Mouse (Mus musculus) hindbrain, embryonic 12.5 days (tissue): ENCODE results near the gene Bbs9. TPM values are rescaled to one million over a fixed set of nuclear protein-coding genes. Genes with fewer than 3 reads are reported as not detected.

Source experiments
- ATAC-seq: fragments of 200-750 bp; cut with Nextera tagmentation; 2 replicates; pipeline ENCODE4 v1.8.0; 2017; ENCODE audit warnings: moderate TSS enrichment; ENCODE audit not compliant: low FRiP score
- H3K27ac ChIP-seq: fragments of 300-500 bp; sonication (generic); 2 replicates; pipeline ENCODE4 v1.5.1; 2016; ENCODE audit warnings: mild to moderate bottlenecking
- H3K27me3 ChIP-seq: fragments of 300-500 bp; sonication (generic); 2 replicates; pipeline ENCODE4 v1.6.1; 2016; ENCODE audit warnings: mild to moderate bottlenecking
- H3K36me3 ChIP-seq: fragments of 300-500 bp; sonication (generic); 2 replicates; pipeline ENCODE4 v1.6.1; 2016; ENCODE audit warnings: mild to moderate bottlenecking
- H3K4me1 ChIP-seq: fragments of 300-500 bp; sonication (generic); 2 replicates; pipeline ENCODE4 v1.6.1; 2016
- H3K4me2 ChIP-seq: fragments of 300-500 bp; sonication (generic); replicated peaks from 2 replicates; pipeline ENCODE4 v1.6.1; 2016; ENCODE audit warnings: mild to moderate bottlenecking
- H3K4me3 ChIP-seq: fragments of 300-500 bp; sonication (generic); 2 replicates; pipeline ENCODE4 v1.5.1; 2016; ENCODE audit warnings: mild to moderate bottlenecking
- H3K9ac ChIP-seq: fragments of 300-500 bp; sonication (generic); 2 replicates; pipeline ENCODE4 v1.6.1; 2016; ENCODE audit warnings: mild to moderate bottlenecking, moderate library complexity
- H3K9me3 ChIP-seq: fragments of 300-500 bp; sonication (generic); replicated peaks from 2 replicates; pipeline ENCODE4 v1.6.1; 2016; ENCODE audit warnings: mild to moderate bottlenecking
- WGBS: fragments of 180-500 bp; shearing (Covaris S2); methylation state at CpG from one replicate; pipeline ENCODE4 v1.1.7; 2016; 5-methylcytosine and 5-hydroxymethylcytosine counted together
- polyA plus RNA-seq: library from polyadenylated mRNA; unstranded; fragments of >200 nt; fragmentation: Nextera tagmentation; extraction: Ambion mirVana; gene quantifications from 2 replicates; pipeline ENCODE4 v1.2.1, GENCODE M21; 2016

Bbs9 gene
- polyA plus RNA-seq, 1 experiment from 2014 or later, result 19.5 TPM

DNA sequence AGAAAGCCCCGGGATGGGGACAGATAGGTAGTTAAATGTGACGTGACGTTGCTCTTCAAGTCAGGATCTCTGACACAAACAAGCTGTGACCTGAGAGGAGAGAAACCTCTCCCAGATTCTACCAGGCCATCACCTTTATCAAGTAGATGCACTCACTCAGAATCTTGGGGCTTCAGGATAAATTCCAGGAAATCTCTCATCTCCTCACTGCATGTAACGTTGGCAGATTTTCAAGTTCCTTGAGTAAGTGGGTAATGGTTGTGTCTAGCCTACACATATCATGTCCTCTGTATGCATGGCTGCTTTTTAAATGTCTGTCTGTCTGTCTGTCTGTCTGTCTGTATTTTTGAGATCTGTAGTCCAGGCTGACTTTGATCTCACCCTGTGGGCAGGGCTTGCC, 39.6 kb downstream of the Bbs9 start:
- no peaks in the 10 kb centered on the region for H3K9me3 ChIP-seq
- H3K9ac ChIP-seq, result no peak overlapping the region
- H3K4me1 ChIP-seq, result no peaks in the 10 kb centered on the region
- 91% methylated on average over 4 of the region's 4 CpGs for WGBS
- H3K36me3 ChIP-seq, result 0 out of 2 replicates have a peak, but pooled peaks cover 3% of the 10 kb centered on the region
- no peak overlapping the region for H3K4me3 ChIP-seq
- H3K27me3 ChIP-seq, result no peaks in the 10 kb centered on the region
- no peak for ATAC-seq
- H3K4me2 ChIP-seq, result no peak overlapping the region
- no peak overlapping the region for H3K27ac ChIP-seq

DNA sequence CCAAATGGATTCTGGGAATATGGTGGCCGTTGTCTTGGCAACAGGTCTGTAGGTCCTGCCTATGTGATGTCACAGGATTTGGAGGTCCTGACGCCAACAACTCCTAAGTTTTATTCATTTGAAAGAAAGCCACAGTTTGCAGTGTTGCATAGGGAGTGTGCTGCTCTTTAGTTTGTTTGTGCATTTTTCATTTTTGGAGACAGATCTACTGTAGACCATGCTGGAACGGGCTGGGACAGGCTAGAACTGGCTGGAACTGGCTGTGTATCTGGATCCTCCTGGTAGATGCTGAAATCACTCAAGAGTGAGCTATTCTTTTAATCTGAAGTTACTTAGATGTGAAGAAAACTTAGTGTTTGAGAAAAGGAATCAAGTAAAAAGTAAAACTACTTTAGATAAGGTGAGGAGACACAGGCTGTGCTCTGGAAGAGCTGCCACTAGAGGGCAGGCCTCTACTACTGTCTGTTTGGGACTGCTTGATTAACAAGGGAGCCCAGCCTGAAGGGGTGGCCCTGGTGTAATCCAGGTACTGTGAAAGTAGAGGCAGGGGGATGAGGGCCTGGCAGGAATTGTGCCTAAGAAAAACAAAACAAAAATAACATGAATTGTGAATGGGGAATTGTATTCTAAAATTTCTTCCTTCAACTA, 43.0 kb downstream of the Bbs9 start:
- 0 out of 2 replicates have a peak, but pooled peaks cover 3% of the 10 kb centered on the region for H3K36me3 ChIP-seq
- no peaks in the 10 kb centered on the region for H3K4me1 ChIP-seq
- no peak overlapping the region for H3K9ac ChIP-seq
- H3K27me3 ChIP-seq, result no peaks in the 10 kb centered on the region
- H3K4me2 ChIP-seq, result no peak overlapping the region
- H3K9me3 ChIP-seq, result no peaks in the 10 kb centered on the region
- WGBS, result 98% methylated on average over 3 of the region's 3 CpGs
- H3K27ac ChIP-seq, result no peak overlapping the region
- no peak overlapping the region for H3K4me3 ChIP-seq
- ATAC-seq, result peak; percentile 80; the same call in 1 of the 2 replicates

DNA sequence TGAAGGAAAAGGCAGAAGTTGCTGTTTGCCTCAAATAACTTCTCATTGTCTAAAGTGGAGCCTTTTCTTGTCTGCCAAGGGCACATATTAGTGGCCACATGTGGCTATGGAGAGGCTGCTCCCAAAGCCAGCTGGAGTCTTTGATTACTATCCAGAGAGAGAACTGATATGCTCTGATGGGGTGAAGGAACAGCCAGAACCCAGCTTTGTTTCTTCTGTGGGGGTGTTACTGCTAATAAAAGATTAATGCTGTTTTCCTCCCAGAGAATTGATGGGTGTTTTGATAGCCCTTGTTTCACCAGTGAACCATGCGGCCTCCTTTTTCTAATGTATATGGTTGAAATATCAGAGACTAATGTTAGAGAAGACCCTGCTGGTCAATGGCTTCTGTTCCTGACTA, 47.9 kb downstream of the Bbs9 start:
- no peaks in the 10 kb centered on the region for H3K27me3 ChIP-seq
- H3K4me1 ChIP-seq, result no peaks in the 10 kb centered on the region
- H3K9me3 ChIP-seq, result no peaks in the 10 kb centered on the region
- no peak overlapping the region for H3K4me2 ChIP-seq
- H3K36me3 ChIP-seq, result no peaks in the 10 kb centered on the region
- no peak overlapping the region for H3K9ac ChIP-seq
- no peak for ATAC-seq
- no peak overlapping the region for H3K27ac ChIP-seq
- 96% methylated on average over 1 of the region's 1 CpGs for WGBS
- H3K4me3 ChIP-seq, result no peak overlapping the region

DNA sequence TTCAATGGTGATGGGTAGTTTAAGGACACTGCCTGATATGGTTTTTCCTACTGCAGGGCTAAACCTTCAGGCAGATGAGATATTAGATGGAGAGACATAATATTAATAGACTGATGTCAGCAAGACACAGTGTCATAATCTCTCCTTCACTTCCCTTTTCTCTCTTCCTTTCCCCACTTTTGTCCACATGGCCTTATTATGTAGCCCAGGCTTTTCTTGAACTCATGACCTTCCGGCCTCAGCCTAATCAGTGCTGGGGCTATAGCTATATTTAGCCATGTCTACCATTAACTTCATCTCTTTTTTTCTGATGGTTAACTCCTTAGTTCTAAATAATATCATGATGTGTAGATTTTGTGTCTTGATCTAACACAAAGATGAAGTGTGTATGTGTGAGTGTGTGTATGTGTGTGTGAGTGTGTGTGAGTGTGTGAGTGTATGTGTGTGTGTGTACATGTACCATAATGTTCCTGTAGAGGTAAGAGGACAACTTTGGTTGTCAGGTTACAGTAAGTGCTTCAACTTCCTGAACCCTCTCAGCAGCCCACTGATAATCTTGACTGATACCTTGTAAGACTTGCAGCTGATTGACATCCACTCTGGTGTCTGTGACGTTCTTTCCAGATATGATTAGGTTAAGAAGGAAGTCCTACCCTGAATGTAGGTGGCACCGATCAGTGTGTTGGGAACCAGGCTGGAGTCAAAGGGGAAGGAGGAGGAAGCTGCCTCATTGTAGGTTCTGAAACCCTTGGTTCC, 55.4 kb downstream of the Bbs9 start:
- H3K4me2 ChIP-seq, result no peak overlapping the region
- no peaks in the 10 kb centered on the region for H3K36me3 ChIP-seq
- ATAC-seq, result no peak
- H3K9me3 ChIP-seq, result no peaks in the 10 kb centered on the region
- H3K27ac ChIP-seq, result no peak overlapping the region
- H3K9ac ChIP-seq, result no peak overlapping the region
- no peaks in the 10 kb centered on the region for H3K27me3 ChIP-seq
- peaks cover 3% of the 10 kb centered on the region; the same call in 1 of the 2 replicates for H3K4me1 ChIP-seq
- WGBS, result 89% methylated on average over 3 of the region's 3 CpGs
- no peak overlapping the region for H3K4me3 ChIP-seq

DNA sequence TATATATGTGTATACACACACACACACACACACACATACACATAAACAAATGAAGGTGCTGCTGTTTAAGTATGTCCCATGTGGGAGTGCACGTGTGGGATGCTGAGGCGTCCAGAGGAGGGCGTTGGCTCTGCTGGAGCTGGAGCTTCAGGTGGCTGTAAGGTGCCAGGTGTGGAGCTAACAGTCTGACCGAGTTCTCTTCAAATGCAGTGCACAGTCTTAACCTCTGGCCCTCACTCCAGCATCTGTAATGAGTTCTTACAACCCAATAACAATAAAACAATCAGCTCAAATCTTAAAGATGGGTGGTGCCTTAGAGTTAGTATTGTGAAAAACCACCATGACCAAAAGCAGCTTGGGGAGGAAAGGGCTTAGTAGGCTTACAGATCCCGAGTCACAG, 56.6 kb downstream of the Bbs9 start:
- H3K27me3 ChIP-seq, result no peaks in the 10 kb centered on the region

DNA sequence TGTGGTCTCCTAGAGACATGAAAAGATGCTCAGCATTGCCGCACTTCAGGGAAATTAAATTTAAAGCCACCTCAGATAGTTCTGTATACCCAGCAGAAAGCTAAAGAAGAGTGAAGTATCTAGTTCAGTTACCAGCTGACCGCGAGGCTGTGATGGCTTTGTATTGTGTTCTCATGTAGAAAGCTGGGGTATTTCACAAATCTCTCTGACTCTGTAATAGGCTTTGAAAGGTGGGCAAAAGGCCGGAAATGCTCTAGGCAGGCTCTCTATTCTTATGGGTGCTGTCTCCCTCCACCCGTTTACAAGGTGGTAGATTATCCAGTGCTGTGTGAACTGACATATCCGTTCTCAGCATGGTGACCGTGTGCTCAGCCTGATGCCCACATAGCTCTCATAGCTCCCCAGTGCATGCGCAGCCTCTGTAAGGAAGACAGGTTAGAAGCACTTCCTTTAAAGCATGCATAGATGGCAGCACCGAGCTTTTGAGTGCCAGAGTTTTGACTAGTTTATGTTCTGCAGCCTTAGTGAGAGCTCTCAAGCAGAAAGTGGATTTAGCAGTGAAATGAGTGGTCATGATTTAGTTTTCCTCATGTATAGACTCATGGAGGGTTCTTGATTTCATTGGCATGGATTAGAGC, 57.4 kb downstream of the Bbs9 start:
- no peak overlapping the region for H3K27ac ChIP-seq
- no peak overlapping the region for H3K9ac ChIP-seq
- H3K4me3 ChIP-seq, result no peak overlapping the region
- peak; percentile 52; the same call in 1 of the 2 replicates for ATAC-seq
- H3K36me3 ChIP-seq, result no peaks in the 10 kb centered on the region
- no peaks in the 10 kb centered on the region for H3K9me3 ChIP-seq
- H3K4me1 ChIP-seq, result peaks cover 3% of the 10 kb centered on the region; the same call in 1 of the 2 replicates
- H3K4me2 ChIP-seq, result no peak overlapping the region
- WGBS, result 57% methylated on average over 9 of the region's 9 CpGs
- no peaks in the 10 kb centered on the region for H3K27me3 ChIP-seq

More for the DNA sequence above, 56.6 kb downstream of the Bbs9 start:
- Histone ChIP-seq H3K4me2 (no peak overlapping the region), H3K4me1 (peaks cover 3% of the 10 kb centered on the region; the same call in 1 of the 2 replicates), H3K27ac (no peak overlapping the region), H3K9ac (no peak overlapping the region), H3K4me3 (no peak overlapping the region), H3K9me3 (no peaks in the 10 kb centered on the region), H3K36me3 (no peaks in the 10 kb centered on the region)
- ATAC-seq, result no peak
- WGBS, result 81% methylated on average over 5 of the region's 5 CpGs

DNA sequence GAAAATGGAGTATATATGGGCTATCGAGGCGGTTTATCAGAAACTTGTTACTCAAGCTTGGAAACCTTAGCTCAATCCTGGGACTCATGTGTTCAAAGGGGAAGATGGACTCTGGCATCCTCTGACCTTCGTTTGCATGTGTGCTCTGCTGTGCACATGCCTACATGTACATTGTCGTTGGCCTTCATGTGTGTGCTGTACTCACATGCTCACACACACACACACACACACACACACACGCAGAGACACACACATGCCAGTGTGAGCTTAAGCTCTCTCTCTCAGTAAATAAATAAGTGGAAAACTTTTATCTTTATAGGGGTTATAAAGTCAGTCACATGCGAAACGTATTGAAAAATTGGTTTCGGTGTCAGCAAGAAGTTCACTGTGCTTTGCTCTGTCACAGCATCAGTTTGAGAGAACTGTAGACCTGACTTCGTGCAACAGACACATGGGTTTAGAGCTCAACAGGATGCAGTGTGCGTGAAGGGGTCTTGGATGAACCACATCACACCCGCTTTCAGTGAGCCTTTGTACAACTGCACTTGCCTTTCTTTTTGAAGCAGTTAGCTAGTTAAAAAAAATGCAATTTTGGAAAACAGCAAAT, 62.4 kb downstream of the Bbs9 start:
- 90% methylated on average over 11 of the region's 11 CpGs for WGBS
- Histone ChIP-seq H3K27ac (no peak overlapping the region), H3K9ac (no peak overlapping the region), H3K27me3 (no peaks in the 10 kb centered on the region), H3K4me2 (no peak overlapping the region), H3K36me3 (no peaks in the 10 kb centered on the region), H3K9me3 (no peaks in the 10 kb centered on the region), H3K4me3 (no peak overlapping the region), H3K4me1 (peaks cover 6% of the 10 kb centered on the region; the same call in 1 of the 2 replicates)
- no peak for ATAC-seq

DNA sequence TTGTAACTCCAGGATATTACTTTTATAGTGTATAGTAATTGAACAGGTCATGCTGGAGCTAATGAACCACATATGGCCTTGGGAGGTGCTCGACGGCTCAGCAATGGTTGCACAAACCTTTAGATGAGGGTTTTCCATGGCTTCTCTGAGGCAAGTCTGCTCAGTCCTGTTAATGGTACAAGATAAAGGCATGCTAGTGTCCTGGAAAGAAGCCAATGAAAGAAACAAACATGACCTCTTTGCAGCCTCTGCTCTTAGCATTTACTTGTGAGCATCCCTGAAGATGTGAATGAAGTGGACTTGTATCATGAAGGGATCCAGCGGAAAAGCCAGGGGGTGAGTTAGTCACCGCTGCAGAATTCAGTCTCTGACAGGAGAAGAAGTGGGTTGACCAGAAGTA, 64.0 kb downstream of the Bbs9 start:
- no peak overlapping the region for H3K4me2 ChIP-seq
- WGBS, result 81% methylated on average over 4 of the region's 4 CpGs
- H3K4me1 ChIP-seq, result peaks cover 5% of the 10 kb centered on the region; the same call in 1 of the 2 replicates
- no peak overlapping the region for H3K9ac ChIP-seq
- no peak overlapping the region for H3K4me3 ChIP-seq
- no peak for ATAC-seq
- H3K27me3 ChIP-seq, result no peaks in the 10 kb centered on the region
- H3K27ac ChIP-seq, result no peak overlapping the region
- H3K9me3 ChIP-seq, result no peaks in the 10 kb centered on the region
- H3K36me3 ChIP-seq, result no peaks in the 10 kb centered on the region

DNA sequence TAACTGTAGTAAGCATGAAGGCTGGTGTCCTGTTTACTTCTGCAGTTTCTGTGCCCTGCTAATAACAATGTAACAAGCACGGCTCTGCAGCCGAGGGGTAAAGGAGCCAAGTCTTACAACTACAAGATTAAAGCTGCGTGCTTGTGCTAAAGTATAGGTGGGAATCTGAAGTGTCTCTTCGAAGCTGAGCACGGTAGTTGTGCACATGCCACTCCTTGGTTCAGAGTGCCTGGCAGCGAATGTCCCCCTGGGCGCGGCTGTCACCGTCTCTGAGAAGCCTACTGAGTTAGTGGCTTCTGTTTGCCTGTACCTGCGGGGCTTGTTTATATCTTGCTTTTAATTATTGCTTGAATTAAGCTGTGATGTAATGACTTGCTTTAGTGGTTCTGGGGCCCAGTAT, 65.6 kb downstream of the Bbs9 start:
- Histone ChIP-seq H3K27me3 (no peaks in the 10 kb centered on the region), H3K4me1 (peaks cover 5% of the 10 kb centered on the region; the same call in 1 of the 2 replicates), H3K9me3 (no peaks in the 10 kb centered on the region), H3K4me3 (no peak overlapping the region), H3K27ac (no peak overlapping the region), H3K36me3 (no peaks in the 10 kb centered on the region), H3K9ac (no peak overlapping the region), H3K4me2 (no peak overlapping the region)
- 87% methylated on average over 10 of the region's 10 CpGs for WGBS
- ATAC-seq, result no peak

DNA sequence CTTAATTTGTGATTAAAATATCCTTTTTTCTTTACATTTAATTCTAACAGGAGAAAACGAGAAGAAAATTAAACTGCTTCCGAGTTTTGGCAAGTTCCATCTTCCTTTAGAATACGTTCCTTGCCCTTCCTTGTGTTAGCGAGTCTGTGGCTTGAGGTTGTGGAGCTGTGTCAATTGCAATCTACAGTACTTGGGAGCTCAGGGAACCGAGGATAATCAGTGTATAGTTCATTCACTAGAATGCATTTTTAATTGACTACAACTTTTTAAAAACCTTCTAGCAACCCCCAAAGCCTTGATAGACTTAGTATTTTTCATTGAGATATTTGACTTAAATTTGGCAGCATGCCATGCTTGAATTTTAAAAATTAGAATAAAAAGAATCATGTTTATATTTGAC, 68.0 kb downstream of the Bbs9 start:
- H3K27ac ChIP-seq, result no peak overlapping the region
- no peak overlapping the region for H3K4me3 ChIP-seq
- H3K4me1 ChIP-seq, result peaks cover 5% of the 10 kb centered on the region; the same call in 1 of the 2 replicates
- no peaks in the 10 kb centered on the region for H3K27me3 ChIP-seq
- H3K9me3 ChIP-seq, result no peaks in the 10 kb centered on the region
- H3K9ac ChIP-seq, result no peak overlapping the region
- WGBS, result 77% methylated on average over 5 of the region's 5 CpGs
- H3K36me3 ChIP-seq, result no peaks in the 10 kb centered on the region
- ATAC-seq, result no peak
- H3K4me2 ChIP-seq, result no peak overlapping the region

DNA sequence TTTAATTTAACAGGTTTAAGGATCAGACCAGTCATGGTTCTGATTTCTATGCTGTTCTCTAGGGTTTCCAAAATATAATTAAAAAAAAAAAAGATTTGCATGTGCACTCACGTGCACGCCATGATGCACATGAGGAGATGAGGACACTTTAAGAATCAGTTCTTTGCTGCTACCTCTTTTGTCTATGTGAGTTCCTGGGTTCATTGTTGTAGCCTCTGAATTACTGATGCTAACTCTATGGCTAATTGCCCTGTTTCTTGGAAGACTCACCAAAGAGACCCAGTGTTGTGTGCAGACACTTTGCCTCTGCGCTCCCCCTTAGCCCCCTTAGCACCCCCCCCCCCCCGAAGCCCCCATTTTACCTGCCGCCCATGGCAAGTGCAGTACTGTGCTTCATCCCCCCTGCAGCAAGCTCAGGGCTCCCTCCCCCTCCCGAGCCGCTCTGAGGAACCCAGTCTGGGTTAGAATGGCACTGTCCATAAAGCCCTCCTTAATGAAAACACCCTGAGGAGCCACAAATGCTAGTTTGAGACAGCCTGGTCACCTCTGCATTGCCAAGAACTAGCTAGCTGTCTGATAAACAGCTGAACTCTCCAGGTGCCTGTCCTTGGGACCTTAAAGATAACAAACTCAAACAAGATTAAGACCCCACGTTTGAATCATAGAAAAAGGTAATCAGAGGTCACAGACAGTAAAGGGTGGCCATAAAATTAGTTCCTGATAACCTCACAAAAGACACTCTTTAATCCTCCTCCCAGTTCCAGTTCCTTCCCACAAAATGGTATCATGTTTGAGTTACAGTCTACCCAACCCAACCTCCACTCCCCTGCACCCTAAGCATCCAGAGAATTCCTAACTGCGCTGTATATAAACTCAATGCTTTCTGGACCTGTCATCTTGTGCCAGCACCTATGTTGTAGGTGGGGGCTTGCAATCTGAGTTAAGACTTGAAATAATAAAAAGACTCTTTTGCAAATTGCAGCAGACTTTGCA, 69.1 kb downstream of the Bbs9 start:
- Histone ChIP-seq H3K9me3 (no peaks in the 10 kb centered on the region), H3K27me3 (no peaks in the 10 kb centered on the region), H3K27ac (no peak overlapping the region), H3K36me3 (no peaks in the 10 kb centered on the region), H3K4me2 (no peak overlapping the region), H3K9ac (no peak overlapping the region), H3K4me3 (no peak overlapping the region), H3K4me1 (peaks cover 5% of the 10 kb centered on the region; the same call in 1 of the 2 replicates)
- 69% methylated on average over 9 of the region's 9 CpGs for WGBS
- no peak for ATAC-seq
